Mouse (Mus musculus) heart, embryonic 14.5 days (tissue): ENCODE measurements around the gene Atp6v0a1. TPM values are rescaled to one million over a fixed set of nuclear protein-coding genes. Genes with fewer than 3 reads are reported as not detected.

ENCODE experiments used
- ATAC-seq: fragments of 200-750 bp; cut with Nextera tagmentation; 2 replicates; pipeline ENCODE4 v1.8.0; 2017; ENCODE audit warnings: low read depth, moderate TSS enrichment; ENCODE audit not compliant: insufficient number of reproducible peaks, insufficient read depth, low FRiP score
- H3K27ac ChIP-seq, 2 experiments: fragments of 200-500 bp in 1 of 2; fragments of 300-500 bp in 1 of 2; sonication (generic) in 1 of 2; replicated peaks in 1 of 2; 2 replicates each; pipeline ENCODE4 v1.5.1; 2012 to 2014; ENCODE audit warnings: low read depth in 2 of 2, low read length in 2 of 2, control low read depth in 1 of 2, mild to moderate bottlenecking in 1 of 2, mixed read lengths in 1 of 2; ENCODE audit not compliant: control insufficient read depth in 1 of 2, insufficient read depth in 1 of 2
- H3K27me3 ChIP-seq: fragments of 300-500 bp; sonication (generic); 2 replicates; pipeline ENCODE4 v1.6.1; 2014; ENCODE audit warnings: mild to moderate bottlenecking, low read length, control low read depth; ENCODE audit not compliant: control insufficient read depth, insufficient read depth
- H3K36me3 ChIP-seq: fragments of 300-500 bp; sonication (generic); 2 replicates; pipeline ENCODE4 v1.6.1; 2014; ENCODE audit warnings: mild to moderate bottlenecking, control low read depth, low read length, mixed read lengths; ENCODE audit not compliant: control insufficient read depth, insufficient read depth
- H3K4me1 ChIP-seq, 2 experiments: fragments of 200-500 bp in 1 of 2; fragments of 300-500 bp in 1 of 2; sonication (generic) in 1 of 2; 2 replicates each; pipeline ENCODE4 v1.6.1; 2012 to 2014; ENCODE audit warnings: low read length in 2 of 2, control low read depth in 1 of 2, mixed read lengths in 1 of 2; ENCODE audit not compliant: control insufficient read depth in 2 of 2, insufficient read depth in 2 of 2
- H3K4me2 ChIP-seq: fragments of 300-500 bp; sonication (generic); 2 replicates; pipeline ENCODE4 v1.6.1; 2014; ENCODE audit warnings: mild to moderate bottlenecking, low read length
- H3K4me3 ChIP-seq, 2 experiments: fragments of 200-500 bp in 1 of 2; fragments of 300-500 bp in 1 of 2; sonication (generic) in 1 of 2; 2 replicates each; pipeline ENCODE4 v1.5.1; 2012 to 2014; ENCODE audit warnings: low read length in 2 of 2, mild to moderate bottlenecking in 2 of 2, control low read depth in 1 of 2, low read depth in 1 of 2, moderate library complexity in 1 of 2; ENCODE audit not compliant: control insufficient read depth in 1 of 2, insufficient read depth in 1 of 2
- H3K9ac ChIP-seq: fragments of 300-500 bp; sonication (generic); 2 replicates; pipeline ENCODE4 v1.6.1; 2014; ENCODE audit warnings: mild to moderate bottlenecking, low read length
- H3K9me3 ChIP-seq: fragments of 300-500 bp; sonication (generic); 2 replicates; pipeline ENCODE4 v1.6.1; 2016; ENCODE audit warnings: low read length, control low read depth; ENCODE audit not compliant: control insufficient read depth
- WGBS: fragments of 180-500 bp; shearing (Covaris S2); extraction: QIAGEN DNeasy Blood & Tissue Kit; methylation state at CpG from one replicate; pipeline ENCODE4 v1.1.7; 2014; 5-methylcytosine and 5-hydroxymethylcytosine counted together
- polyA plus RNA-seq: library from polyadenylated mRNA; unstranded; fragments of >200 nt; fragmentation: Nextera tagmentation; extraction: Ambion mirVana; gene quantifications from 2 replicates; pipeline ENCODE4 v1.2.1, GENCODE M21; 2014

Gene Atp6v0a1
- polyA plus RNA-seq, 1 experiment from 2014 or later = 57.2 TPM

DNA sequence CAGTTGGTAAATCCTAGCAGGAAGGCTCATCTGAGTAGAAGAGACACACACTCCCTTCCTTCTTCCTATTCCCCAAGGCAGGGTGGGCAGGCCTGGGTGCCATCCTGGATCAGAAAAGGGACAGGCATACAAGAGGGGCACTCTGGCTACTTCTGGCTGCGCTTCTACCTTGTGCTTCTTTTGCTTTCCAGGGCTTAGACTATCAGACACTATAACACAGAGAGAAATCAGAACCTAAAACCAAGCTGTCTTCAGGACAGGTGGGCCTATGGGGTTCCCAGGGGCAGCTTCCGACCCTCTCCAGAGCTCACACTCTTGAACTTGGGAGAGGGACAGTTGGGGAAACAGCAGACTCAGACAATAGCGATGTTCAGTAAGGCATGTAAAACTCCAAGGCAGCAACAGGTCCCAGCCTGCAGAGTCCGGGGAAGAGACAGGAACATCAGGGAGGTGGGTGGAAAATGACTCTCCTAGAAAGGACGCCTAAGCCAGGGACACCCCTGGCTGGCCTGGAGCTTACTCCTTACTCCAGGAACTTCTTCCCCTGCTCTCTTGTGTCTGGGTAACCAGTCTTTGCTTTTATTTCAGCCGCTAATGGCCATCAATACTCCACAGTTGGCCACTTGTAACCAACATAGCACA, 44.2 kb upstream of the Atp6v0a1 start:
- Histone ChIP-seq H3K36me3 (peaks cover 49% of the 10 kb centered on the region), H3K9ac (peak overlapping the region; percentile 98), H3K9me3 (no peaks in the 10 kb centered on the region)

DNA sequence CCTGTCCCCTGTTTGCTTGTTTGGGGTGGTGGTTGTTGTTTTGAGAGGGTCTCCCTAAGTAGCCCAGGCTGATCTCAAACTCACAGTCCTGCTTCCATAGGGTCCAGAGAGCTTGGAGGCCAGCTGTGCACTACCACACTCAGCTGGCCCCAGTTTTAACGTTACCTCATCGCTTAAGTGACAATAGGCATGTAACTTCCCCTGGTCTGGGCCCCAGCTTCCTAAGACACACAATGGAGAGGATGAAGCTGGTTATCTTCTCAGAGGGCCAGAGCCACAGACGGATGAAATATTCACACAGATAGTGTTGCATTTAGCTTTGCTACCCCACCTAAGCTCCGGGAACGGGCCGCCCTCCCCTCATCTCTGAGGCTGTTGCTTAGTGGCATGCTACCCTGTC, 43.5 kb upstream of the Atp6v0a1 start:
- Histone ChIP-seq H3K4me3 (peak overlapping the region in 1 of 2 experiments; percentile 93; a peak in 2 of 4 replicates), H3K4me1 (peaks cover 54 to 78% of the 10 kb centered on the region in 2 experiments), H3K9me3 (no peaks in the 10 kb centered on the region), H3K27ac (peak overlapping the region; percentile 55 to 98), H3K9ac (peak overlapping the region; percentile 98), H3K36me3 (peaks cover 49% of the 10 kb centered on the region), H3K4me2 (peak overlapping the region; percentile 71), H3K27me3 (no peaks in the 10 kb centered on the region)
- WGBS = 20% methylated on average over 6 of the region's 6 CpGs
- no peak for ATAC-seq

More for the DNA sequence above, 44.2 kb upstream of the Atp6v0a1 start:
- peaks cover 57 to 84% of the 10 kb centered on the region in 2 experiments for H3K4me1 ChIP-seq
- peak overlapping the region; percentile 55 to 98 for H3K27ac ChIP-seq
- no peaks in the 10 kb centered on the region for H3K27me3 ChIP-seq
- no peak overlapping the region for H3K4me3 ChIP-seq
- H3K4me2 ChIP-seq = peak overlapping the region; percentile 71
- no peak for ATAC-seq
- WGBS = 69% methylated on average over 6 of the region's 6 CpGs

DNA sequence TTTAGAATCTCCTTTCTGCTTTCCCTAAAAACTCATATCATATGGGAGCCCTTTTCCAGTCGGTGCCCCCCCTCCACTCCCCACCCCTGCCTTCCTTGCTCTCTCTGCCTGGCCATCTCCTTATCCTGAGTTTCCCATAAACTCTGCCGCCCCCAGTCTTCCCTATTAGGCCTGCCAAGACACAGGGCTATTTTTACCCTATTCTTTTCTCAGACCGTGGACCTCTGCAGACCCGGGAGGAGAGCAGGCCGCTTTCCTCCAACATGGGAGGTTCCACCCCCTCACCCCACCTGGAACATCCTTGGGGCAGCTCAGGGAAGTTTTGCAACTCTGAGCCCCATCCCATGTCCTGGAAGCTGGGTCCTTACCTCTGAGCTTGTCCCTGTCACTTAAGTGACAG, 41.9 kb upstream of the Atp6v0a1 start:
- 4% methylated on average over 5 of the region's 5 CpGs for WGBS
- Histone ChIP-seq H3K4me2 (peak overlapping the region; percentile 71), H3K9ac (peak overlapping the region; percentile 98), H3K27ac (peak overlapping the region; percentile 90 to 98), H3K4me1 (peaks cover 58 to 72% of the 10 kb centered on the region in 2 experiments), H3K36me3 (peaks cover 45% of the 10 kb centered on the region), H3K4me3 (peak overlapping the region; percentile 77 to 93), H3K9me3 (no peaks in the 10 kb centered on the region), H3K27me3 (no peaks in the 10 kb centered on the region)
- ATAC-seq = no peak

DNA sequence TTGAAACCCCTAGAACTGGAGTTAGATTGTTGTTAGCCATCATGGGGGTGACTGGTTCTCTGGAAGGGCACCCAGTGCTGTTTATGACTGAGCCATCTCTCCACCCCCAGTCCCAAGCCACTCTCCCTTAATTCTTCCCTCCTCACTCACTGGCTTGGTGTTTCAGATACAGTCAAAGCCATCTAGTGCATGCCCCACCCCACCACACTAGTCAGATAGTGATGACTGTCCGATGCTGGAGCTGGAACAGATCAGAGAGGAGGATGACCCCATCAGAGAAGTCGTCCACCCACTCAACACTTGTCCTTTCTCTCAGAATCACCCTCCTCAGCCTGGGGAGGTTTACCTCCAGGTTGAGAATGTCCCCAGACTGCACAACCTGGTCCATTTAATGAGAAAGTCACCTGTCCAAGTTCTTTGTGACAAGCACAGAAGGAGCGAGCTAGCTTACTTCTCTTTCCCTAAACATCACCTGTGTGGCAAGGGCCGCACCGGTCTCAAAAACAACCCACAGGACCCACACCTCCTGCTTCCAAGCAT, 41.3 kb upstream of the Atp6v0a1 start:
- H3K4me3 ChIP-seq = peak overlapping the region; percentile 77 to 93
- H3K9ac ChIP-seq = peak overlapping the region; percentile 98
- WGBS = 44% methylated on average over 5 of the region's 5 CpGs
- peaks cover 53 to 66% of the 10 kb centered on the region in 2 experiments for H3K4me1 ChIP-seq
- peak overlapping the region; percentile 71 for H3K4me2 ChIP-seq
- peaks cover 39% of the 10 kb centered on the region for H3K36me3 ChIP-seq
- H3K9me3 ChIP-seq = no peaks in the 10 kb centered on the region
- no peak for ATAC-seq
- peak overlapping the region; percentile 90 to 98 for H3K27ac ChIP-seq
- H3K27me3 ChIP-seq = no peaks in the 10 kb centered on the region

DNA sequence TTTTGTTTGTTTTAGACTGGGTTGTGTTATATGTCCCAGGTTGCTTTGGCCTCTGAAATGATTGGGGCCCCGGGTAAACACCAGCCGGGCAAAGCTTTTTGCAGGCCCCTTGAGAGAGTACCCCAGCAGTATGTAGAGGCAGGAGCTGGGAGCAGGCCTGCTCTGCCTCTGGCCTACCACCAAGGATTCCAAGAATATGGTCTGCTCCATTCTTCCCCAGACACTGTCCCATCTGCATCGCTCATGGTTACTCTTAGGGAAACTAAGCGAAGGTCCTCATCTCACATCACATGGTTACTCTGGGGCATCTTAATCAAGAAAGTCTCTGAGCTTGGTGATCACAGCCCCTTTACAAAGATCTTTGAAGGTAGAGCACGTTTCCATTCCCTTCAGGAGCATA, 40.8 kb upstream of the Atp6v0a1 start:
- 33% methylated on average over 5 of the region's 5 CpGs for WGBS
- peak overlapping the region; percentile 71 for H3K4me2 ChIP-seq
- H3K9ac ChIP-seq = peak overlapping the region; percentile 98
- peaks cover 33% of the 10 kb centered on the region for H3K36me3 ChIP-seq
- H3K27me3 ChIP-seq = no peaks in the 10 kb centered on the region
- H3K9me3 ChIP-seq = no peaks in the 10 kb centered on the region
- no peak for ATAC-seq
- H3K27ac ChIP-seq = peak overlapping the region; percentile 90 to 98
- H3K4me1 ChIP-seq = peaks cover 53 to 60% of the 10 kb centered on the region in 2 experiments
- peak overlapping the region; percentile 77 to 93 for H3K4me3 ChIP-seq

DNA sequence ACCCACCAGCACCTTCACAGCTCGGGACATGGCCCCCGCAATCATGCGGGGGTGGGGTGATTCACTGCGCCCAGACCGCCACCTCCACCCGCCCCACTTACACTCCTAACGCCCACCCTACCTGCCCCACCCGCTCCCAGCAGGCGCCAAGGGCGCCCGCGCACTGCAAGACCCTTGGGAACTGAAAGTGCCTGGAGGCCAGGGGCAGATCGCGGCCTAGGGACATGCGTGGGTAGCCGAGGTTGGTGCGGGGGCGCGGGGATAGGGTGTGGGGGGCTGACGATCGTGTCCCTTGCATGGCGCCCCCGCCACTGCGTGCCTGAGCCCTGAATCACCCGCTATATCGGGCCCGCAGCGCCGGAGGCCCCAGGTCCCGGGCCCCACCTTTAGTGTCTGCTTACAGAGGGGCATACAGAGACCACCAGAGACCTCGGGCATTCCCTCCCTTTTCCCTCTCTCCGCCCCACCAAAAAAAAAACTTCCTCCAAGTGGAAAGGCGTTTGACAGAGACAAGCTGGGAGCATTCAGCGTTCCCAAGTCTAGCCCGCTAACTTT, 40.0 kb upstream of the Atp6v0a1 start:
- H3K27ac ChIP-seq = peak overlapping the region; percentile 90 to 98
- peaks cover 45 to 54% of the 10 kb centered on the region in 2 experiments for H3K4me1 ChIP-seq
- H3K4me3 ChIP-seq = peak overlapping the region; percentile 77 to 93
- WGBS = under 1% methylated on average over 35 of the region's 35 CpGs
- 0 out of 2 replicates have a peak, but pooled peaks have one; percentile 7 for ATAC-seq
- peak overlapping the region; percentile 71 for H3K4me2 ChIP-seq
- peaks cover 26% of the 10 kb centered on the region for H3K36me3 ChIP-seq
- H3K9ac ChIP-seq = peak overlapping the region; percentile 98
- H3K9me3 ChIP-seq = no peaks in the 10 kb centered on the region
- H3K27me3 ChIP-seq = no peaks in the 10 kb centered on the region

DNA sequence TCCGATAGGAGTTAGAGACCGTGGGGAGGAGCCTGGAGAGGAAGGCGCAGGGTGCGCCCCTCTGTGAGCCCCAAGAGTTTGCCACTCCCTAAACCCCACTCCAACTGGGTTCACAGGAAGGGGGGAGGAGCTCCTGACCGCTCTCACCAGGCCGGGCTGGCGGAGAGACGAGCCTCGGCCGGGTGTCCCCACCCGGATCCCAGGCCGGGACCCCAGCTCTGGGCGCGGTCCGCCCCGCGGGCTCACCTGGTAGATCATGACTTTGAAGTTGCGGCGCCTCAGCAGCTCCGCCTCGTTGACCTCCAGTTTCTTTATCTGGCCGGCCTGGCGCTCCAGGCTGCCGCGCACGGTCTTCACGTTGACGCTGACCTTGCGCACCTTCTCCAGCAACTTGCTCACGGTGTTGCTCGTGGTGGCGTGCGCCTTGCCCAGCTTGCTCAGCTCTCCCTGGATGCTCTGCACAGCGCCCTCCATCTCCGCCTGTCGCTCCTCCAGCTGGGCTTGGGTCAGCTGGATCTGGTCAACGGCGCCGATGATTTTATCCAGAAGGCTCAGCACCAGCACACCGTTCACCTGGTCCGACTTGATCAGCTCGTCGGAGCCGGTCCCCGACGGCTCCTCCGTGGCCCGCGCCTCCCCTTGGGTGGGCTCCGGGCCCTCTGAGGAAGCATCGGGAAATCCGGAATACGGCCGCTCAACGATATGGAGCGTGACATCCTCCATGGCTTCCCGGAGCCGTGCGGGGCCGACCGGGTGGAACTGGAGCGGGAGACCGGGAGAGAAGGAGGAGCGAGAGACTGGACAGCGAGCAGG, 39.3 kb upstream of the Atp6v0a1 start:
- Histone ChIP-seq H3K4me3 (peak overlapping the region; percentile 77 to 93), H3K4me1 (peaks cover 39 to 51% of the 10 kb centered on the region in 2 experiments), H3K9me3 (no peaks in the 10 kb centered on the region), H3K27ac (peak overlapping the region; percentile 90 to 98), H3K36me3 (peaks cover 19% of the 10 kb centered on the region), H3K4me2 (peak overlapping the region; percentile 71), H3K27me3 (no peaks in the 10 kb centered on the region), H3K9ac (peak overlapping the region; percentile 98)
- ATAC-seq = peak; percentile 49
- WGBS = under 1% methylated on average over 64 of the region's 65 CpGs
